Mouse (Mus musculus): ENCODE results near the gene Nap1l1.

Gene Nap1l1

DNA sequence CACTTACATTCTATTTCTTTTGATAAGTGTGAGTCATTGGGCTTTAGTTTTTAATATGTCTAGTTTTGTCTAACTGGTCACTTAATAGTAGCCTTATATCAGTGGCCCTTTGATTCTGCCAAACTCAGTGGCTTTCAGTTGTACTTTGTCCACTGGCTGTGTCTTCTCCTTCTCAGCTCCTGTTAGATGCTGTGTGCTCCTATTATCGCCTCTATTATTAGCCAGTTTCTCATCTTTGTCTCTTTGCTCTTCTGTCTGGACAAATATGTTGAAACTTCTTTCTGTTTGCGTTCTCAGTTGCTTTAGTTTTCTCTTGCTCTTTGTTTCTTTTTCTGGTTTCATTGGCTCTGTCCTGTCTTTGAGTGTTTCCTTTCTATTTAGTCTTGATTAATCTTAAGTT lies 9.6 kb downstream of the Nap1l1 start:
- DNase-seq = no peak

GRCm38 (mm10) chr10:111484079-111484478 lies 11.1 kb downstream of the Nap1l1 start:
- DNase-seq = peak; percentile 41 to 49

DNA sequence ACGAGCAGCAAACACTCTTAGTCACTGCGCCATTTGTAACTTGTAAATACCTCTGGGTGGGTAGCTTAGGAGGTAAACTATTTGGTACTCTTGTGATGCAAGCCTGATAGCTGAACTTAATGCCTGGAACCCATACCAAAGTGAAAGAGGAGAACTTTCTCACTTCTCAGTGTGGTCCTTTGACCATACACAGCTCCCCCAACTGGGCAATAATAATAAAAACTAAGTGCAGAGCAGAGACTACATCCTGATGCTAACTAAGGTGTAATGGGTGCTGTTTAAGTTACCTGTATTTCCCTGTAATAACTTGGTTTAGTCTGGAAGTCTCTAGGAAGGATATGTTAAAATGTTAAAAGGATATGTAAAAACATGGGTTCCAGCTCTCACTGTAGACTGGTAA lies 15.8 kb downstream of the Nap1l1 start:
- DNase-seq = no peak

GRCm38 (mm10) chr10:111490079-111490478 lies 17.1 kb downstream of the Nap1l1 start:
- peak; percentile 52 to 84 for DNase-seq

DNA sequence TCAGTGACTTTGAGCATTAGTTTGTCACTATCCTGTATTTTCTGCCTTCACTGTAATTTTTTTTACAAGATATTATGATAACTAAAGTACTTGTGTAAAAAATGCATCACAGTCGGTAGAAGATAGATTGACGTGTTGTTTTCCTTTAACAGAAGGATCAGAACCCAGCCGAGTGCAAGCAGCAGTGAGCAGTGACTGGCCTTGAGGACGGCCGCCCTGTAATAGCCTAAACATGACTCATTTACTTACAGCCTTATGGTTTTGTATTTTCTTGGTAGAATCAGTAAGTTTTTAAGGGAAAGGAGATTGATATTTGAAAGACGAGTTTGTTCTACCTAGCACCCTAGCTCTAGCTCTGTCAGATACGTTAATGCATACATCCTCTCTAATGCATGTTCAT lies 22.9 kb downstream of the Nap1l1 start:
- DNase-seq = no peak

- no peak for DNase-seq
Observed at GRCm38 (mm10) chr10:111499892-111500291, 26.9 kb downstream of the Nap1l1 start.

DNA sequence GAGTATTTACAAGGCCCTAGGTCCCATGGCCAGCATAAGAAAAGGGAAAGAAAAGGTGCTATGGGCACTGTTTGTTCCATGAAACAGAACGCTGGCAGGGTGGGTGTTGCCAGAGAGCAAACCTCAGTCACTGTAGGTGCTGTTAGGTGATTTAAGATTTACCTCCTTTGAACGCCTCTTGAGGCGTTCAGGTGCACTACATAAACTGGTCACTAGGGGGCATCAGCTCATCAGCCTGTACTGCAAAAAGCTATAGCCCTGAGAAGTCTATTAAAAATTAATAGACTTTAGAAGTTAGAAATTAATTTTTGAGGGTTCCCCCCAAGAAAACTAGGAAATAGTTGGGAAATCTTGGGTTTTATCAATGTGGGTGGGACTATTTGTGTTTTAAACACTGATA lies 30.0 kb downstream of the Nap1l1 start:
- peak; percentile 67 to 88 for DNase-seq

DNA sequence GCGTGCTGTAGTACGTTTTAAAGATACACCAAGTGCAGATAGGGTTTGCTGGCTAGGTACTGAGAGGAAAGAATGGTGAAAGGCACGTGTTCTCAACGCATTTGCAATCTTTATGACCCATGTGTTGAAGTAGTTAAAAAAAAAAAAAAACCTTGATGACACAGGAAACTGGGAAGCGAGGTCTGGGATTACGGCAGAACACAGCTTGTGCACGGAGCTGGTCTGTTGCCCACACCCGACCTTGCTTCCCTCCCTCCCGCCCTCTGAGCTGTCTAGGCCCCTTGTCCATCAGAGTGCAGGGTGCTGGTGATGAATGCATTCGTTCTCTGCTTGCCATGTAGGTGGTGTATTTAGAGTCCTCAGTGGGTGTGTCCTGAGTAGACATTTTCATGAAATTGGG lies 30.7 kb downstream of the Nap1l1 start:
- no peak for DNase-seq

DNA sequence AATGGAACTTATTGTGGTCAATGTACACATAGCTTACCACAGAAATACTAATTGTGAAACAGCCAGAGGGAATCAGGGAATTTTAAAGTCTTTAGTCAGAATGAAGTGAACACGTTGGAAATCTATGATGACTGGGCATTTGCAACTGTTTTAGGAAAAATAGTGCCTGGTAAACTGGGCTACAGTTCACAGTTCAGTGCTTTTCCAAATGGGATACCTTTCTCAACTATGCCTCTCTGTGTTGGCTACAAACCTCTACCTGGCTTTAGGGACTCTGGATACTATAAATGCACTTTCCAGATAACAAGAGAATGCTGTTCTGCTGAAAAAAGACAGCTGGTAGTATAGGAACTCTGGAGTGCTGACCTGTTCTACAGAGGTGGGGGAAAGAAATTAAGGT lies 31.6 kb downstream of the Nap1l1 start:
- no peak for DNase-seq

GRCm38 (mm10) chr10:111505406-111505805 lies 32.4 kb downstream of the Nap1l1 start:
- DNase-seq = peak in 1 of 2 experiments; percentile 23

- DNase-seq = peak; percentile 92 to 93
Observed at GRCm38 (mm10) chr10:111506101-111506925, 33.3 kb downstream of the Nap1l1 start, which contains the start of gene Phlda1. Phlda1 (plus strand) TSS chr10:111506286.

DNA sequence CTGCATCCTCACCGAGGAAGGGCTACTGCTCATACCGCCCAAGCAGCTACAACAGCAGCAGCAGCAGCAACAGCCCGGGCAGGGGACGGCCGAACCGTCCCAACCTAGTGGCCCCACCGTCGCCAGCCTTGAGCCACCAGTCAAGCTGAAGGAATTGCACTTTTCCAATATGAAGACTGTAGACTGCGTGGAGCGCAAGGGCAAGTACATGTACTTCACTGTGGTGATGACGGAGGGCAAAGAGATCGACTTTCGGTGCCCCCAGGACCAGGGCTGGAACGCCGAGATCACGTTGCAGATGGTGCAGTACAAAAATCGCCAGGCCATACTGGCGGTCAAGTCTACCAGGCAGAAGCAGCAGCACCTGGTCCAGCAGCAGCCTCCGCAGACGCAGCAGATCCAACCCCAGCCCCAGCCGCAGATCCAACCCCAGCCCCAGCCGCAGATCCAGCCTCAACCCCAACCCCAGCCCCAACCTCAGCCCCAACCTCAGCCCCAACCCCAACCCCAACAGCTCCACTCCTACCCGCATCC lies 34.0 kb downstream of the Nap1l1 start:
- no peak for DNase-seq

DNA sequence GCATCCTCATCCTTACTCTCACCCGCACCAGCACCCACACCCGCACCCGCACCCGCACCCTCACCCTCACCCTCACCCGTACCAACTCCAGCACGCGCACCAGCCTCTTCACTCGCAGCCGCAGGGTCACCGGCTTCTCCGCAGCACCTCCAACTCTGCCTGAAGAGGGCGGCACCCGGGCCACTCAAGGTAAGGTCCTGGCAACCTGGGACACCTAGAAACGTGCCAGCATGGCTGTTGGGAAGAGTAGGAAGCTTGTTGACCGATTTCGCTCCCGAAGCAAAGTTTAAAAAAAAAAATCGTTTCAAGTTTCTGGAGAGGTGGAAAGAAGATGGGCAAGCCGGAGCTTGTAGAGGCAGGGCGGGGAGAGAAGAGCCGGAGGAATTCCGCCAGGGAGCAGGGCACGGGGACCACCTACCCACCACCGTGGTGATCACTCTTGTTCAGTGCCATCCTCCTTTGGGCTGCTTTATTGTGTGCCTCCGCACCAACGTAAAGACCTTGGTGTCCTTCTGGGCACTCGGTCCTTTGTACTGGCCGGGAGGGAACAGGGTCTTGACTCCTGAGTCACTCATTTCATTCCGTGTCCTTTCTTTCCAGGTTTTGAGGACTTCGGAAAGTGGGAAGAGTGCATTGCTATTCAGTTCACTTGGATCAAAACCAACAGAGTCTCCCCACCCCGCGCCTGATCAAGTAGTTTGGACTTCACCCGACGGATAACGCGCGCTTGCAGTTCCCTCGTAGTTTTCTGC lies 34.6 kb downstream of the Nap1l1 start:
- peak; percentile 58 to 75 for DNase-seq

- DNase-seq = no peak
Observed at GRCm38 (mm10) chr10:111508324-111509080, 35.5 kb downstream of the Nap1l1 start.

DNA sequence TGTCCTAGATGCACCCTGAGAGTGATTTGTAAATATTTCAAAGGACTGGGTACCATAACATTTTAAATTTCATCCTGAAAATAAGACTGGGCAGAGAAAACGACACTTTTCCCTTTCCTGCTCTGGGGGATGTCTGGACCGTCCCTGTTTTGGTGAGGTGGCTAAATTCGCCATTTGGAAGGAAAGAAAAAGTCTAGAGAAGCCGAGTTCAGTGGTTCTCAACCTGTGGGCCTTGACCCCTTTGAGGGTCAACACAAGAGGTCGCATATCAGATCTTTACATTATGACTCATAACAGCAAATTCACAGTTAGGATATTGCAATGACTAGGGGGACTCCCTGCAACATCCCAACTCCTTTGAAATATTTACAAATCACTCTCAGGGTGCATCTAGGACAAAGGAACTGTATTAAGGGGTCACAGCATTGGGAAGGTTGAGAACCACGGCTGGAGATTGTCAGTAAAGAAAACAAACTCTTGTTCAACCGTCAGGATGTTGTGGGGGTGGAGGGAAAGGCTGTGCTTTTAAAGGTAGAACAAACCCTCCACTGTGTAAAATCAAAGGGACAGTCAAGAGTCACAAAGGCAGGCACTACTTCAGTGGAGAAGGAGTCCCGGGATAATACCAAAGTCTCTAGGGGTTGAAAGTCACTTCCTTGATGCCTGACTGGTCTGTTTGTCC lies 36.2 kb downstream of the Nap1l1 start:
- DNase-seq = no peak

DNA sequence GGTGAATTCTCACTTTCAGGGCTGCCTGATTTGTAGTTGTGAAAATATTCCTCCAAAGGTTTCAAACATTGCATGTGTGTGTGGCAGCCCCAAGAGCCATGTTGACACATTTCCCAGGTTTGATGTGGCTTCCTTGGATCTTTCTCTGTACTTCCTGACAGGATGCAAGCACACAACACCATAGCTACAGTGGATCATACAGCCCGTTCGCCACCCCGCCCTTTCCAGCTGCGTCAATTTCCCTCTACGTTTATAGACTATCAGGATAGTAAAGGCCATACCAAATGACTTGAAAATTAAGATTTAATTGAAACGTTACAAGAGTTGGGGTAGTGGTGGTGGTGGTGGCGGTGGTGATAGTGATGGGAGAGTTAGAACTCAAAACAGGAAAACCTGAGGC lies 37.0 kb downstream of the Nap1l1 start:
- no peak for DNase-seq

- DNase-seq = no peak
Observed at GRCm38 (mm10) chr10:111510798-111511197, 37.8 kb downstream of the Nap1l1 start.

- DNase-seq = peak; percentile 28 to 50
Observed at GRCm38 (mm10) chr10:111512036-111512568, 39.1 kb downstream of the Nap1l1 start.

DNA sequence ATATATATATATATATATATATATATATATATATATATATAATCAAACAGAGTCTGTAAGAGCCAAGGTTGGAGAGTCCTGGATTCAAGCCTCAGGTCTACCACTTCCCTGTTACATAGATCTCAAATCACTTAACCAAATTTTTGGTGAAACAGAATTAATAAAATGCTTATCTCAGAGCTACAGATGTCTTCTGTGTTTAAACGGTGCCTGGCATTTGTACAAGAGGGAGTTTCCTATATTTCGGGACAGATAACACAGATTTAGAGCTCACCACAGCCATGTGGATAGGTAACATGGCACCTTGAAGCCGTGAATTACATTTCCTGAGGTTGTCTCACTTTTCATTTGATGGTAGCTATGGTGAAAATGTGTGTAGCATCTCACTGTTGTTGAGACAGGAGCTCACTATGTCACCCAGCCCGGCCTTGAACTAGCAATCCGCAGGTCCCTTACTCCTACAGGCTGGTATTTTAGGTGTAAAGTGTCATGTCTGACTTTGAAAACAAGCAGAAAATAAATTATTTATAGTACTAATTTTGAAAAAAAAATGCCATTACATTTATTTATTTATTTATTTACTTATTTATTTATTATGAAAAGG lies 41.4 kb downstream of the Nap1l1 start:
- DNase-seq = no peak

DNA sequence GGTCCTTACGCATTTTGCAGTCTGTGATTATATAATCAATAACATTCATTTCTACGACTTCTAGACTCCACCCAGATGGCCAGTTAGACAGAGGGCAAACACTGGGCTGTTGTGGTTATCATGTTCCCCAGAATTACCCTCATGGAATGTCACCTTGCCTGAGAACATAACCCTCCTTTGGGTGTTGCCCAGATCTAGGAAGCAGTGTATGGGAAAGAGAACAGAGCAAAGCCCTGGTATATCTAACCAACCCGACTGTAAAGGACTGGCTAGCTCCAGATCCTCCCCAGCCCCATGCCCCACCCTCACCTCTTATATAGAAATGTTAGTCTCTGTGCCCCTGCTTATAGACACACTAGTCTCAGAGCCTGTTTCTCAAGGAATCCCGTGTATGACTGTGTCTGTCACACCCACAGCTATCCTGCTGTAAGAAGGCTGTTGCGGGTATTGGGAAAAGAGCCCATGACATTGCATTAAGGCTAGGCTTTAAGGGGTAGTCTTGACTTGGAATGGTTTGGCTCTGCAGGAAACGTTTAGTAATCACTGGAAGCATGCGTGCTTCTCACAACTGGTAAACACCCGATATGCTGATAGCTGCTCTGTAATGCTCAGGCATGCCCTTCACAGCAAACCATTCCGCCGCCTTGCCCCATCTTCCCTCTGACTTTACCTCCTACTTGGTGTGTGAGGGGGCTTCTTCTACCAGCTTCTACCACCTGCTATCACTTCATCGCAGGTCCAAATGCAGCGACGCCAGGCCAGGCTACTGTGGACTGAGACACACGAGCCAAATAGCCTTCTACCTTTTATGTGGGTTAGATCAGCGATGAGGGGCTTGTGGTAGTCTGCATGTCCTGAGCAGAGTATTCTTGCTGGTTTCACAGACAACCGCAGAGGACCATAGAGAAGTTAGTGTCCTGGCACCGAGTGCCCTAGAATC lies 42.3 kb downstream of the Nap1l1 start:
- DNase-seq = no peak
